Mouse (Mus musculus): ENCODE data around the gene Tbc1d24.

GRCm38 (mm10) chr17:24162584-24163175 lies 42.7 kb downstream of the Tbc1d24 start:
- no peak for TF ChIP-seq POLR2A (IDR thresholded peaks at IDR 0.05; ENCODE audit: extremely low read depth, insufficient read depth, low read length)
- no peak for TF ChIP-seq CTCF (IDR thresholded peaks at IDR 0.05; ENCODE audit: low read depth, low read length)
